Mouse (Mus musculus): Measurements from ENCODE around the gene Ppp2r2c. TPM values are rescaled to one million over a fixed set of nuclear protein-coding genes. Genes with fewer than 3 reads are reported as not detected.

Ppp2r2c gene
- polyA plus RNA-seq, 1 experiment from 2014 or later, result 0.83 TPM

DNA sequence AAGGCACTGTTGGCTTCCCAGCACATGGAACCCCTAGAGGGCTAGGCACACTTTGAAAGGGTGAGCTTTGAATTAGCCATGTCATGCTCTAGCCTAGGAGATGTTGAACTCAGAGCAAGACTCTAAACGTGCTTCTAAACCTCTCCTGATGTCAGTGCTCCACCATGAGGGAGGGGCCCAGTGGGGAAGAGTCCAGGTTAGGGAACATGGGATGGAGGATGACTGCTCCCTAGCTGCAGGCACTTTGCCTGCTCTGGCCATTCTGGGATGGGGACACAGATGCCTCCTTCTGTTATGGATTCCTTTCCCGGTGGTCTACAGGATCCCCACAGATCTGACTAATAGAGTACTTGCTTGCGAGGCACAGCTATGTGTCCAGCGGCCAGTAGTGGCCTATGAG, 48.9 kb downstream of the Ppp2r2c start:
- 76% methylated on average over 4 of the region's 4 CpGs for WGBS
- H3K27ac ChIP-seq, result no peak overlapping the region

DNA sequence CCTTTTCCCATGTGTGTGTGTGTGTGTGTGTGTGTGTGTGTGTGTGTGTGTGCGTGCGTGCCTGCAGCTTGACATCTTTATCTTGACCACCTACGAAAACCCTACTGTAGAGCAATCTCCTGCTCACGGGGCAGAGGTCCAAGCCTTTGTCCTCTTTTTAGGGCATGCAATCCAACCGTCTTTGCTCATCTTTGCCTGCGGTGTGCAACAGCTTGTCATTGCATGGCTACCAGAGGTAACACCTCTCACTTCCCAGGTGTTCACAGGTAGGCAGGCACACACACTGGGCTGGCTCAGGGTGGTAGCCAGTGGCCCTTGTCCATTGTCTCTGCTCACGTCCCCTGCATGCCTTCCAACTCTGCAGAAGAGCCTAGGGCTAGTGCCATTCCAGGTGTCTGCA, 49.7 kb downstream of the Ppp2r2c start:
- Histone ChIP-seq H3K9ac (no peak overlapping the region), H3K4me3 (no peak overlapping the region), H3K4me2 (no peak overlapping the region), H3K4me1 (no peaks in the 10 kb centered on the region), H3K36me3 (no peaks in the 10 kb centered on the region), H3K27ac (no peak overlapping the region), H3K27me3 (peaks cover 9% of the 10 kb centered on the region), H3K9me3 (no peaks in the 10 kb centered on the region)
- WGBS, result 78% methylated on average over 7 of the region's 7 CpGs
- ATAC-seq (ENCODE audit: insufficient number of reproducible peaks, low FRiP score, low TSS enrichment, low read depth), result no peak

More for the DNA sequence above, 48.9 kb downstream of the Ppp2r2c start:
- ATAC-seq (ENCODE audit: insufficient number of reproducible peaks, low FRiP score, low TSS enrichment, low read depth), result no peak
- Histone ChIP-seq H3K9me3 (no peaks in the 10 kb centered on the region), H3K9ac (no peak overlapping the region), H3K4me3 (no peak overlapping the region), H3K27me3 (peaks cover 13% of the 10 kb centered on the region), H3K4me2 (no peak overlapping the region), H3K36me3 (no peaks in the 10 kb centered on the region), H3K4me1 (no peaks in the 10 kb centered on the region)

DNA sequence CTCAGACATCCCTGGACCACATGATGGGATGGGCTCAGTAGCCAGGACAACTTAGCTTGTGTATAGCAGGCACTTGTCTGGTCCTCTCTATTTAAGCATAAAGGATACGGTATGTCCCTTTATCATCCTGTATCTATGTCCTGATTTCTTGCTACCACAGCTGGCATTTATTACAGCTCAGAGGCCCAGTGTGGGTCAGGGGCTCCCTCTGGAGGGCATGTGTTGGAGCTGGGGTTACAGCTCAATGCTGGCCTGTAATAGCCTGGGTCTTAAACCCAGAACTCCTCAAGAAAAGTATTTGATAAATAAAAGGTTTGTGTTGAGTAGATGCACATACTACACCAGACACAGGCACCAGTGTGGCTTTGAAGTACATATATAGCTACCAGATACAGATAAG, 51.8 kb downstream of the Ppp2r2c start:
- no peak overlapping the region for H3K27ac ChIP-seq
- H3K9me3 ChIP-seq, result no peaks in the 10 kb centered on the region
- no peak for ATAC-seq (ENCODE audit: insufficient number of reproducible peaks, low FRiP score, low TSS enrichment, low read depth)
- no peaks in the 10 kb centered on the region for H3K4me1 ChIP-seq
- H3K9ac ChIP-seq, result no peak overlapping the region
- H3K27me3 ChIP-seq, result peaks cover 9% of the 10 kb centered on the region
- no peak overlapping the region for H3K4me2 ChIP-seq
- WGBS, result 17% methylated on average over 1 of the region's 1 CpGs
- H3K4me3 ChIP-seq, result no peak overlapping the region
- no peaks in the 10 kb centered on the region for H3K36me3 ChIP-seq

DNA sequence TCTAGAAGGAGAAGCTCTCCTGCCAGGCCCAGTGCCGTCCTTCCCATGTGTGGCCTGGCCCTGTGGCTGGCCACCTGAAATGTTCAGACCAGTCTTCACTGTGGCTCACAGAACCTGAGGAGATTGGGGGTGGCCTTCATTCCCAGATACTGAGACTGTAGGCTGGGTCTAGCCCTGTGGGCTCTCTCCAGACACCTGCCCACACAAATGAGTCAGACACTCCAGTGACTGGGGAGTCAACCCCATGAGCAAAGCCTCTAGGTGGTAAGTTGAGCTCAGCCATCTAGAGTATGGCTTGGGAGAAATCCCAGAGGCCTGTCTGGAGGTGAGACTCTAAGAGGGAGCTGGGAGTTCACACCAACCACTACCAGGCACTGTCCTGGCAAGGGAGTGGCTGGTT, 53.6 kb downstream of the Ppp2r2c start:
- ATAC-seq (ENCODE audit: insufficient number of reproducible peaks, low FRiP score, low TSS enrichment, low read depth), result no peak
- Histone ChIP-seq H3K27me3 (peaks cover 6% of the 10 kb centered on the region), H3K27ac (no peak overlapping the region), H3K36me3 (no peaks in the 10 kb centered on the region), H3K9me3 (no peaks in the 10 kb centered on the region), H3K9ac (no peak overlapping the region), H3K4me2 (no peak overlapping the region), H3K4me1 (no peaks in the 10 kb centered on the region), H3K4me3 (no peak overlapping the region)
- 72% methylated on average over 1 of the region's 1 CpGs for WGBS

DNA sequence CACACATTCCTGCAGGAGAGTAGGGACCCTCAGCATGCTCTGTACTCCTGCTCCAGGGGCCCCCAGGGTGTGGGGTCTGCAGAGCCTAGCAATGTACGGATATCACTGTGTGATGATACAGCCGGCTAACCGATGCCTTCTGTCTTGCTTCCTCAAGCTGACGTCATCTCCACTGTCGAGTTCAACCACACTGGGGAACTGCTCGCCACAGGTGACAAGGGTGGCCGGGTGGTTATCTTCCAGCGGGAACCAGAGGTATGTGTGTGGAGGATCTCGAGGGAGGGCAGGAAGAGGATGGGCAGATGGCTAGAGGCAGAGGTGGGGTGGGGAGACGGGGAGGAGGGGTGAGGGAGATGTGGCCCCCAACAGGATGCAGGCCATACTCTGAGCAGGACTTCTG, 54.5 kb downstream of the Ppp2r2c start:
- H3K27me3 ChIP-seq, result peaks cover under 1% of the 10 kb centered on the region; the same call in 1 of the 2 replicates
- no peak overlapping the region for H3K27ac ChIP-seq
- H3K36me3 ChIP-seq, result no peaks in the 10 kb centered on the region
- H3K4me2 ChIP-seq, result no peak overlapping the region
- ATAC-seq (ENCODE audit: insufficient number of reproducible peaks, low FRiP score, low TSS enrichment, low read depth), result no peak
- WGBS, result 72% methylated on average over 10 of the region's 10 CpGs
- no peak overlapping the region for H3K9ac ChIP-seq
- H3K4me3 ChIP-seq, result no peak overlapping the region
- no peaks in the 10 kb centered on the region for H3K9me3 ChIP-seq
- H3K4me1 ChIP-seq, result no peaks in the 10 kb centered on the region

DNA sequence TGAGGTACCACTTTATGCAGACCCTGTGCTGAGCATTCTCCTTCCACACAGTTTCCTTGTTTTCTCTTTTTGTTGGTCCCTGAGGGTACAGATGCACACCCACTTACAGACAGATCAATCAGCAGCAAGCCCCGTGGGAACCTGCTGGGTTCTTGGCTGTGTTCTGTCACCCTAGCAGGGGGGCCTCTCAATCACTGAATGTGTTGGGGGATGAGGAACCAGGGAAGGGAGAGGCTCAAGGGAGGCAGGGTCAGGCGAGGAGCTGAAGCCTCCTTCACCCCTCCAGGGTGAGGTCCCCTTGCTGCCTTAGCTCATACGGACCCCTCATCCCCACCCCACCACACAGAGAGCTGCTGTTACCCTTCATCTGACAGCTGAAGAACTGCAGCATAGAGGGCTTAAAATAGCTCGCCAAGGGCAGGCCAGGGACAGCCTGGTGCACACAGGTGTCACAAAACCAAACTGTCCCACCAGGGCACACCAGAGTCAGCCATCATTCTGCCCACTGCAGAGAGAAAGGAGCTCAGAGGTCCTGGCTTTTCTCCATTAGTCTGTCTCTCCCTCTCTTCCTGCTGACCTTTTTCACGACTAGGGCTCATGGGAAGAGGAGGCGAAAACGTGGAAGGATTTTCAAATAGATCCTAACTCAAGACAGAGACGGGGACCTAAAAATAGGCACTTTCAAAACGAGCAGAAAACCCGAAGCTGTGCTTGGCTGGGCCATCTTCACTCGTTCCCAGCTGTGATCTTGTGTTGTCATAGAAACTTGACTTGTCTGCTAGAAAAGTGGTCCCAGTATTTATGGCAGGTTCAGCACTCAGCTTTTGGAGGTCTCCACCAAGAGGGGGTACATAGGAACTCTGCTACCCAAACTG, 55.8 kb downstream of the Ppp2r2c start:
- Histone ChIP-seq H3K27ac (no peak overlapping the region), H3K4me2 (no peak overlapping the region), H3K36me3 (no peaks in the 10 kb centered on the region), H3K9ac (no peak overlapping the region), H3K27me3 (no peaks in the 10 kb centered on the region; the same call in 1 of the 2 replicates), H3K4me3 (no peak overlapping the region), H3K4me1 (no peaks in the 10 kb centered on the region), H3K9me3 (no peaks in the 10 kb centered on the region)
- ATAC-seq (ENCODE audit: insufficient number of reproducible peaks, low FRiP score, low TSS enrichment, low read depth), result no peak
- 38% methylated on average over 11 of the region's 11 CpGs for WGBS

DNA sequence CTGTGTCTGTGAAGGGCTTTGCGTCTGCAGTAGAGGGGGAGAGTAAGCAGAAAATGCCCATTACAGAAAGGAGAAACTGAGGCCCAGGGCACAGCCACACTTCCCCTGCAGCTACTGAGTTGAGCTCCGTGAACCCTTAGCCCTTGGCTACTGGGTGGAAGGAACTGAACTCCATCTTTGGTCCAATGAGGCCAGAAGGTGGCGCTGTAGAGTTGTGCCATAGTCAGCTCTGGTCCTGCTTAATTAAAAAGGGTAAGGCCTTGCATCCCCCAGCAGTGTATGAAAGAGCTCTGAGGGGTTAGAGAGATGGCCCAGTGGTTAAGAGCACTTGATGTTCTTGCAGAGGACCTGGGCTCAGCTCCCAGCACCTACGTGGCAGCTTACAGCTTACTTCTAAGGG, 60.4 kb downstream of the Ppp2r2c start:
- no peaks in the 10 kb centered on the region for H3K27me3 ChIP-seq
- 54% methylated on average over 4 of the region's 4 CpGs for WGBS
- no peak overlapping the region for H3K4me3 ChIP-seq
- H3K27ac ChIP-seq, result no peak overlapping the region
- H3K9ac ChIP-seq, result no peak overlapping the region
- H3K36me3 ChIP-seq, result no peaks in the 10 kb centered on the region
- 0 out of 2 replicates have a peak, but pooled peaks cover 3% of the 10 kb centered on the region for H3K4me1 ChIP-seq
- no peaks in the 10 kb centered on the region for H3K9me3 ChIP-seq
- no peak for ATAC-seq (ENCODE audit: insufficient number of reproducible peaks, low FRiP score, low TSS enrichment, low read depth)
- no peak overlapping the region for H3K4me2 ChIP-seq

DNA sequence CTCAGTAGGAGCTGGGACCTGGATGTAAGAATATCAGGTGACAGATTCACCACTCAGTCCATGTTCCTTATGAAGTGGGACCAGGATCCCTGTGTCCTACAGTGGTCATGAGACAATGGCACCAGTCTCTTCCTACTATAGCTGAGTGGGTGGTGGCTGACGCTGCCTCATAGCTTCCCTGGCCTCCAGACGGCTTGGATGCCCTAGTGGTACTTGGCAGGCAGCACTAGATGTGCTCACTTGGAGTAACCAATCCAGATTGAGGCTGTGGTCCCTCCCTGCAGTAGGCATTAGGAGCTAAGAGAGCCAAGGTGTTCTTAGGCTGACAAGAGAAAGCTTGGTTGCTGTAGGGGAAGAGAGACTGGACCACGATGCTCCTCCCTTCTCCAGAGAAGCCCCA, 61.1 kb downstream of the Ppp2r2c start:
- Histone ChIP-seq H3K4me1 (0 out of 2 replicates have a peak, but pooled peaks cover 3% of the 10 kb centered on the region), H3K4me3 (no peak overlapping the region), H3K9ac (no peak overlapping the region), H3K9me3 (no peaks in the 10 kb centered on the region), H3K4me2 (no peak overlapping the region), H3K27me3 (no peaks in the 10 kb centered on the region), H3K36me3 (no peaks in the 10 kb centered on the region), H3K27ac (no peak overlapping the region)
- ATAC-seq (ENCODE audit: insufficient number of reproducible peaks, low FRiP score, low TSS enrichment, low read depth), result no peak
- 67% methylated on average over 3 of the region's 3 CpGs for WGBS

DNA sequence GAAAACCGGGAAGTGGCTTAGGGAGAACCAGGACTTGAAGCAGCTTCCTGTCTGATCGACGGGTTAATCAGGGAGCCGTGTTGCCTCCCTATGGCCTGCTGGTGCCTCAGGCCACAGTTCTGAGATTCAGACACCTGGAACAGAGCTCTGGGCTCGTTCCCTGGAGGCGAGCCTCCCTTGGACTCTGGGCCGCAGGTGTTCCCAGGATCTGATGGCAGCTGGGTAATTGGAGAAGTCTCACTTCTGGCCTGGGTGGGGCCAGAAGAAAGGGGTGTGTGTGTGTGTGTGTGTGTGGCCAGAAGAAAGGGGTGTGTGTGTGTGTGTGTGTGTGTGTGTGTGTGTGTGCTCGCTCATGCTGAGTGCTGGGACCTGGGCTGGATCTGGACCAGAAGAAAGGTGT, 65.1 kb downstream of the Ppp2r2c start:
- Histone ChIP-seq H3K9ac (no peak overlapping the region), H3K27me3 (no peaks in the 10 kb centered on the region; the same call in 1 of the 2 replicates), H3K4me1 (0 out of 2 replicates have a peak, but pooled peaks cover 3% of the 10 kb centered on the region), H3K27ac (no peak overlapping the region), H3K4me3 (no peak overlapping the region), H3K4me2 (no peak overlapping the region), H3K36me3 (no peaks in the 10 kb centered on the region), H3K9me3 (no peaks in the 10 kb centered on the region)
- ATAC-seq (ENCODE audit: insufficient number of reproducible peaks, low FRiP score, low TSS enrichment, low read depth), result no peak
- 23% methylated on average over 7 of the region's 8 CpGs for WGBS

DNA sequence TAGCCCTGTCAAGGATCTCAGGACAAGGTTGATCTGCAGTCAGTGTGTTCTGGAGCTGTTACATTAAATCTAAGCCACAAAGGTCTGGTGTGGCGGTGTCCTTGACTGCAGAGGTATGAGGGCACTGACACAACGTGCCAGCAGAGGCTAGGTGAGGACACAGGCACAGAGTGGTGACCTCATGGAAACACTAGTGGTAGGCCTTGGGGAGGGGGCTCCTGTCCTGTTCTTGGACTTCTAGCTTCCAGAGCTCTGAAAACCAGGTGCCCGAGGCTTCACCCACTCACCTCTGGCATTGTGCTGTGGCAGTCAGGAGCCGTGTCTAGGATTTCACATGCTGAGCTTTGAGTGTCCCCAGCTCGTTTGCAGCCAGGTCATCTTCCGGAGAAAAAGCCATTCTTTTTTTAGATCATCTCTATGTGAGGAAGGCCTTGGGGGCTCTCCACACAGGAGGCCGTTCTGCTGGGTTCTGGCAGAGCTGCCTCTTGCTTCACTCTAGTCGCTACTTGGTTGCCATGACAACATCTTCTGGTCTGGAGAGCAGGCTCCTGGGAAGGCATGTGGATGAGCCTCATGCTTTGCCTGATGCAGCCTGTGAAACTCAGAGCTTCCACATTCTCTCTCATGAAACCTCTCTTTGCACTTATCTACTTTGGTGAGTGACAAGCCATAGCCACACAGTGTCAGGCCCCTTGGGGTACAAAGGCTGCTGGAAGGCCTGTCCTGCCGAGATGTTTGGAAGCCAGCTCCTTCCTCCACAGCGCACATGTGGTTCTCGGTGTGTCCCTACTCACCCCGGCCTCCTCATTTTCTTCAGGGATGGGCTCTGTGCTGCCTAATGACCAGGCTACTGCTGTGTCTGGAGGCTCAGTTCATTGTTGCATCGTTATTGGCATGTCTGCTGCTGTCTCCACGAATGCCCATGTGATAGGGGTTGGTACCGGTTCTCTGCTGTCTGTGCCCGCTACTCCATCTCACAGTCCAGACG, 67.5 kb downstream of the Ppp2r2c start:
- WGBS, result 59% methylated on average over 17 of the region's 17 CpGs
- Histone ChIP-seq H3K36me3 (no peaks in the 10 kb centered on the region), H3K27me3 (no peaks in the 10 kb centered on the region; the same call in 1 of the 2 replicates), H3K4me3 (no peak overlapping the region), H3K4me2 (no peak overlapping the region), H3K4me1 (0 out of 2 replicates have a peak, but pooled peaks cover 3% of the 10 kb centered on the region), H3K9ac (no peak overlapping the region), H3K27ac (no peak overlapping the region), H3K9me3 (no peaks in the 10 kb centered on the region)
- ATAC-seq (ENCODE audit: insufficient number of reproducible peaks, low FRiP score, low TSS enrichment, low read depth), result no peak

DNA sequence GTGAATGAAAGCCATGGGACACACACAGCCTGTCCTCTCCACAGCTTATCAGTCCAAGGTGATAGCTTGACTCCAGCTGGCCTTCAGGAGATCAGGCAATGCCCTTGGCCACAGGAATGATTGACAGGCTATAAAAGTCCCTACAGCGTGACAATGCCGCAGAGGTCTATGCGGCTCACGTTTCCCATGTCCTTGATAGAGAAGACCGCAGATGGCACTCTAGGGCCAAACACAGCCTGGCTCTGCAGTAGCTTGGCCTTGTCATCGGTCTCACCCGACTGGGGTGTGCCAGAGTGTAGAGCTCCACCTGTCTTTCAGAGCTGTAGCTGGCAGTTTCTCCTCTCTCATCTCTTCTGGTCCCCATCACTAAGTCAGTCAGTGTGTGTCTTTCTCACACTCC, 68.2 kb downstream of the Ppp2r2c start:
- Histone ChIP-seq H3K4me3 (no peak overlapping the region), H3K4me2 (no peak overlapping the region), H3K27me3 (no peaks in the 10 kb centered on the region; the same call in 1 of the 2 replicates), H3K4me1 (0 out of 2 replicates have a peak, but pooled peaks cover 3% of the 10 kb centered on the region), H3K36me3 (no peaks in the 10 kb centered on the region), H3K27ac (no peak overlapping the region), H3K9me3 (no peaks in the 10 kb centered on the region), H3K9ac (no peak overlapping the region)
- 67% methylated on average over 7 of the region's 7 CpGs for WGBS
- no peak for ATAC-seq (ENCODE audit: insufficient number of reproducible peaks, low FRiP score, low TSS enrichment, low read depth)
